In the genomic region with DNA sequence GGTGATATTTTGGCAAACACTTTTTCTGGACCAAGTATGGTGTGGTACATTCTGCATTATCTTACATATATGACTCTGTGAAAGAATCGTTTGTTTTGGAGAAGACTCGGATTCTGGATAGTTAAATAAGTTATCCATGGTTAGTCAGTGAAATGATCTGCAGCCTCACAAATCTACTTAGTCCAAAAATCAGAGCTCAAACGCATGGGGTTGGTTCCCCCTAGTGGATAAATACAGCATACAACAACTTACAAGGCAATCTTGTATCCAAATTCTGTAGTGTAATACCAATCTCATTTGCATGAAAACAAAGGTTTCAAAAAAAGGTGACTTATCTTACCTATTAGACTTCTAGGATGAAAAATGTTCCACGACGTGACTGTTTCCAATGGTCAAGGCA, we compare ENCODE assay signal across 12 mouse cellular contexts. TPM values are rescaled to one million over a fixed set of nuclear protein-coding genes. Genes with fewer than 3 reads are reported as not detected.
DNase-seq lines count a peak whose midpoint lies in the region; ATAC-seq and TF ChIP-seq lines count a peak whose summit lies in the region.
"Had no signal": no experiment of that assay in that cellular context is flagged by ENCODE, and none has a peak within 500 bp of the region (broad histone marks: within the 10 kb centered on the region; RNA-seq: fewer than 3 reads in every experiment).

No protein-coding gene starts in this region.

- peak; percentile 56; the same call in 1 of the 2 replicates for ATAC-seq in hindbrain, embryonic 16.5 days
- no peak for ATAC-seq in hindbrain, embryonic 13.5 days (ENCODE audit: low FRiP score)
- ATAC-seq: intestine, embryonic 16.5 days had no signal

- TF ChIP-seq POLR2A in brain, embryonic 14.5 days (IDR thresholded peaks at IDR 0.05; ENCODE audit: borderline replicate concordance, extremely low read depth, insufficient read depth, insufficient read length, poor library complexity, severe bottlenecking), result no peak

- no peaks in the 10 kb centered on the region for H3K27me3 ChIP-seq in hindbrain, embryonic 16.5 days (replicated peaks; ENCODE audit: control insufficient read depth, insufficient read depth, low read length)
- H3K27me3 ChIP-seq in hindbrain, embryonic 13.5 days, result no peaks in the 10 kb centered on the region

- WGBS in hindbrain, embryonic 16.5 days, result 35% methylated on average over 5 of the region's 5 CpGs
- 36% methylated on average over 5 of the region's 5 CpGs for WGBS in hindbrain, embryonic 13.5 days

- no peaks in the 10 kb centered on the region for H3K4me1 ChIP-seq in hindbrain, embryonic 16.5 days (ENCODE audit: control insufficient read depth, insufficient read depth, low read depth, low read length)
- H3K4me1 ChIP-seq in hindbrain, embryonic 13.5 days (replicated peaks), result no peaks in the 10 kb centered on the region

- H3K4me3 ChIP-seq in hindbrain, embryonic 16.5 days (ENCODE audit: low read length), result no peak overlapping the region
- no peak overlapping the region for H3K4me3 ChIP-seq in hindbrain, embryonic 13.5 days

- H3K9me3 ChIP-seq in hindbrain, embryonic 16.5 days (ENCODE audit: control insufficient read depth, low read length), result no peaks in the 10 kb centered on the region
- no peaks in the 10 kb centered on the region for H3K9me3 ChIP-seq in hindbrain, embryonic 13.5 days

- H3K4me2 ChIP-seq in hindbrain, embryonic 16.5 days (ENCODE audit: low read length), result no peak overlapping the region
- no peak overlapping the region for H3K4me2 ChIP-seq in hindbrain, embryonic 13.5 days

- peak; percentile 3 for DNase-seq in right cerebral cortex, adult 18-20 months
- no peak for DNase-seq in right cerebral cortex, postnatal 36 days (ENCODE audit: low spot score in 2 of 2)
- DNase-seq in brain, embryonic 14.5 days (ENCODE audit: low read depth), result peak; percentile 63
- peak; percentile 22 for DNase-seq in telencephalon, adult 2 months (ENCODE audit: low read depth, low spot score)
- DNase-seq in kidney, postnatal 4 days, result no peak
- no peak for DNase-seq in ovary, postnatal 14 days (ENCODE audit: low spot score)
- DNase-seq: thymus, postnatal 4 days had no signal

- H3K27ac ChIP-seq in hindbrain, embryonic 16.5 days (ENCODE audit: low read depth, low read length), result no peak overlapping the region
- no peak overlapping the region for H3K27ac ChIP-seq in hindbrain, embryonic 13.5 days

- H3K9ac ChIP-seq in hindbrain, embryonic 16.5 days (ENCODE audit: low read depth, low read length), result no peak overlapping the region
- H3K9ac ChIP-seq in hindbrain, embryonic 13.5 days, result no peak overlapping the region

- no peaks in the 10 kb centered on the region for H3K36me3 ChIP-seq in hindbrain, embryonic 16.5 days (ENCODE audit: control insufficient read depth, insufficient read depth, low read length)
- H3K36me3 ChIP-seq in hindbrain, embryonic 13.5 days, result no peaks in the 10 kb centered on the region

- 0 out of 2 replicates have a peak, but pooled peaks have one; percentile 29 for TF ChIP-seq CTCF in brain, embryonic 14.5 days (IDR thresholded peaks at IDR 0.05; ENCODE audit: borderline replicate concordance, extremely low read depth, insufficient read depth, insufficient read length)

RNA-seq across cellular contexts. Expression of a gene that starts 0.4 kb away (rescaled TPM):
- polyA plus RNA-seq in hindbrain, embryonic 16.5 days (2015; fragmentation: Nextera tagmentation; extraction: Ambion mirVana), result not detected in 2 replicates
- polyA plus RNA-seq in hindbrain, embryonic 13.5 days (2015; fragmentation: Nextera tagmentation; extraction: Ambion mirVana), result not detected in 2 replicates
- not detected in 2 replicates for polyA plus RNA-seq in brain, embryonic 14.5 days (2012; rRNA removed)
- polyA plus RNA-seq: intestine, embryonic 16.5 days; limb, embryonic 11.5 days; small intestine, adult 2 months had no signal

RNA-seq across cellular contexts. Expression of a gene that starts 11.5 kb away (rescaled TPM):
- not detected in 2 replicates for polyA plus RNA-seq in hindbrain, embryonic 16.5 days (2015; fragmentation: Nextera tagmentation; extraction: Ambion mirVana)
- not detected in 2 replicates for polyA plus RNA-seq in hindbrain, embryonic 13.5 days (2015; fragmentation: Nextera tagmentation; extraction: Ambion mirVana)
- polyA plus RNA-seq in brain, embryonic 14.5 days (2012; rRNA removed), result not detected in 2 replicates
- polyA plus RNA-seq: intestine, embryonic 16.5 days; limb, embryonic 11.5 days; small intestine, adult 2 months had no signal

RNA-seq across cellular contexts. Expression of a gene that starts 20.8 kb away (rescaled TPM):
- not detected in 2 replicates for polyA plus RNA-seq in hindbrain, embryonic 16.5 days (2015; fragmentation: Nextera tagmentation; extraction: Ambion mirVana)
- polyA plus RNA-seq in hindbrain, embryonic 13.5 days (2015; fragmentation: Nextera tagmentation; extraction: Ambion mirVana), result not detected in 2 replicates
- polyA plus RNA-seq in brain, embryonic 14.5 days (2012; rRNA removed), result not detected in 2 replicates
- polyA plus RNA-seq: intestine, embryonic 16.5 days; limb, embryonic 11.5 days; small intestine, adult 2 months had no signal

RNA-seq across cellular contexts. Expression of a gene that starts 31.7 kb away (rescaled TPM):
- not detected in 2 replicates for polyA plus RNA-seq in hindbrain, embryonic 16.5 days (2015; fragmentation: Nextera tagmentation; extraction: Ambion mirVana)
- polyA plus RNA-seq in hindbrain, embryonic 13.5 days (2015; fragmentation: Nextera tagmentation; extraction: Ambion mirVana), result not detected in 2 replicates
- not detected in 2 replicates for polyA plus RNA-seq in brain, embryonic 14.5 days (2012; rRNA removed)
- polyA plus RNA-seq: intestine, embryonic 16.5 days; limb, embryonic 11.5 days; small intestine, adult 2 months had no signal

RNA-seq across cellular contexts. Expression of a gene that starts 41.1 kb away (rescaled TPM):
- not detected in 2 replicates for polyA plus RNA-seq in hindbrain, embryonic 16.5 days (2015; fragmentation: Nextera tagmentation; extraction: Ambion mirVana)
- polyA plus RNA-seq in hindbrain, embryonic 13.5 days (2015; fragmentation: Nextera tagmentation; extraction: Ambion mirVana), result not detected in 2 replicates
- not detected in 2 replicates for polyA plus RNA-seq in brain, embryonic 14.5 days (2012; rRNA removed)
- polyA plus RNA-seq: intestine, embryonic 16.5 days; limb, embryonic 11.5 days; small intestine, adult 2 months had no signal

Comparison
In these comparisons a context has a peak if more than half of its experiments do, and no peak if none do; other contexts are left out.
1. DNase-seq: peak in right cerebral cortex, adult 18-20 months (single experiment), brain, embryonic 14.5 days (single experiment) and telencephalon, adult 2 months (single experiment); none in right cerebral cortex, postnatal 36 days (0 of 2), kidney, postnatal 4 days (0 of 2) and ovary, postnatal 14 days (single experiment).